Mouse (Mus musculus) small intestine, adult 10 weeks (tissue): ENCODE measurements around the gene Acot4. TPM values are rescaled to one million over a fixed set of nuclear protein-coding genes. Genes with fewer than 3 reads are reported as not detected.

ENCODE experiments used
- polyA plus RNA-seq: library from polyadenylated mRNA; stranded (reverse); fragments of 350-450 nt; fragmentation: Illumina TruSeq; extraction: RNeasy Lipid Tissue Mini Kit (QIAGEN cat#74804); gene quantifications from one replicate; pipeline ENCODE4 v1.2.3, GENCODE M21; 2014; ENCODE audit warnings: low replicate concordance

The Acot4 gene
- 45.4 TPM for polyA plus RNA-seq

DNA sequence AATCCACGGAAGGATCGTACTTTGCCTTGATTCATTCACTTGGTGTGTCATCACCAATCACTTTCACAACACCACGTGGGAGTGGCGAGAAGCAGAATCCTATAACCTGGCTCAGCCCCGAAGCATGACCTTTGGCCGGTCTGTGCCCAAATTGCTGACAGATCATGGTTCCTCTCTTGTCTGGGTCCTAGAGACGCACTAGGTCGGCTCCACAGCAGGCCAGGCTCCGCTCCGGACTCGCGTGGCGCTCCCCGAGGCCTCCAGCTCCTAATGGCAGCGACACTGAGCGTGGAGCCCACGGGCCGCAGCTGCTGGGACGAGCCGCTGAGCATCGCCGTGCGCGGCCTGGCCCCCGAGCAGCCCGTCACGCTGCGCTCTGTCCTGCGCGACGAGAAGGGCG, at the start of gene Acot4:
Acot4 (plus strand) TSS at position 139 of the 400 bp plus-strand sequence.

DNA sequence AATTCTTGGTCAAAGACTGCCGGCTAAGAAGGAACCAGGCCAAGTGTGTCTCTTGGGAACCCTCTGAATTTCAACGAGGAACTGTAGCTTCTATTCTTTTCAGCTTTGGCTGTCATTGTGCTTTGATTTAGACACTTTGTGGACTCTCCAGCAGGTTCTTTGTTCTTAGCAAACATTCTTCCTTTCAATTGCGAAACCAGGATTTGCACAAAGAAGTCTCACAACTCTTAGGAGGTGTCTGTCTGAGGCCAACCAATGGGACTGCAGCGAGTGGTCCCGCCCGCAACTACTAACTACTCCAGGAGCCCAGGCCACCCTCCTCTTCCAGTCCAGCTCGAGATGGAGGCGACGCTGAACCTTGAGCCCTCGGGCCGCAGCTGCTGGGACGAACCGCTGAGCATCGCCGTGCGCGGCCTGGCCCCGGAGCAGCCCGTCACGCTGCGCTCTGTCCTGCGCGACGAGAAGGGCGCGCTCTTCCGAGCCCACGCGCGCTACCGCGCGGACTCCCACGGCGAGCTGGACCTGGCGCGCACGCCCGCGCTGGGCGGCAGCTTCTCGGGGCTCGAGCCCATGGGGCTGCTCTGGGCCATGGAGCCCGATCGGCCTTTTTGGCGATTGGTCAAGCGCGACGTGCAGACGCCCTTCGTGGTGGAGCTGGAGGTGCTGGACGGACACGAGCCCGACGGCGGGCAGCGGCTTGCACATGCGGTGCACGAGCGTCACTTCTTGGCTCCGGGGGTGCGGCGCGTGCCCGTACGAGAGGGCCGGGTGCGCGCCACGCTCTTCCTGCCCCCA, 28.8 kb upstream of the Acot4 start, which contains the start of gene Acot1:
Acot1 (plus strand) TSS at position 320 of the 795 bp plus-strand sequence.

DNA sequence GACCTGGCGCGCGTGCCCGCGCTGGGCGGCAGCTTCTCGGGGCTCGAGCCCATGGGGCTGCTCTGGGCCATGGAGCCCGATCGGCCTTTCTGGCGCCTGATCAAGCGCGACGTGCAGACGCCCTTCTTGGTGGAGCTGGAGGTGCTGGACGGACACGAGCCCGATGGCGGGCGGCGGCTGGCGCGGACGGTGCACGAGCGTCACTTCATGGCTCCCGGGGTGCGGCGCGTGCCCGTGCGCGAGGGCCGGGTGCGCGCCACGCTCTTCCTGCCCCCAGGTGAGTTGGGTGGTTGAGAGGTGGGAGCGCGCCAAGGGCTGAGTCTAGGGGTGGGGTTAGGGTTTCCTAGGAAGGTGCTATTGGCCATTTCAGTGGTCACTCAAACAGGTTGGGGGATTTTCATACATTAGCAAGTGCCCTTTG, 522 bp downstream of the Acot4 start, which contains the start of gene Gm49366:
Gm49366 (plus strand) TSS at position 245 of the 421 bp plus-strand sequence.

DNA sequence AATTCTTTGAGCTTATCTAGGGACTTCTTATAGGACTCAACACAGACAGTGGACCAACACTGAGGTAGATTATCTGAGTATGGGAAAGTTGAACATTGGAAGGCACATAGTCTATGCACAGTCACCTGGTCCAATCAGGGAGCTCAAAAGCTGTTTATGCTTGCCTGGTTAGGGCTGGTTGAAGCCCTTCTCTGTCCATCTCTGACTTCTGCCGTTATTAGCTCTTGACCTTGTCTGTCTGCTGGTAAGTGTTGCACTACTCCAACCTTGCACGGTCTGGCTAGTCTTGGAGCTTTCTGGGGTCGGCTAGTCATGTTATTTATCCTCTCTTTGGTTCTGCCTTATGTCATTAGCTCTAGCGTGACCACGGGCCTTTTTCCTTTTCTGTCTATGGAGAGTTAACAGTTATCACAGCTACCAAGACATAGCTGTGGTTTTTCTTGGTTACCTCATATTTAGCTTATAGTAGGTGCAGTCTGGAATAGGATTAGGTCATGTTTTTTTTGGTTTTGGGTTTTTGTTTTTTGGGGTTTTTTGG, 13.8 kb downstream of the Acot4 start, which contains the start of gene Acot3:
Acot3 (plus strand) TSS at position 208 of the 538 bp plus-strand sequence.

DNA sequence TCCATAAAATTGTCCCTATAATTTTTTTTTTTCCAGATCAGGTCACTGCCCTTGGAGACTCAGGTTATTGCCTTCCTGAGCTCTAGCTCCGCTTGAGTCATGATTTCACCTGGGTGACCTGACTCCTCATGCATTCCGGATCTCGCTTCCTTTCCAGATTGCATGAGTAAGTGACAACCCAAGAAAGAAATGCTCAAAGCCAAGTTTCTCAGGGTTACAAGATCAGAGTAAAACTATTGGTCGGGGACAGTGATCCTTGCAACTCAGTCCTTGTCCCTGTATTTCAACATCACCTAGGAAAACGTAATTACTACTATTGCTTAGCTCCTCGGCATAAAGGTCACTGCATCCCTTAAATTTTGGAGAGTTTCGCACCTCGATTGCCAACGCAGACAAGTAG, 30.8 kb downstream of the Acot4 start, which contains the start of gene Acot5:
Acot5 (plus strand) TSS at position 340 of the 400 bp plus-strand sequence.

Other genes with a start within 250 kb of the Acot4 start
- gene Numb, start 116.4 kb upstream of the Acot4 start, polyA plus RNA-seq = 56.8 TPM
- gene Riox1, start 87.8 kb upstream of the Acot4 start, polyA plus RNA-seq = 1.1 TPM
- not detected for gene Heatr4, start 53.5 kb upstream of the Acot4 start, polyA plus RNA-seq
- gene Acot2, start 50.5 kb upstream of the Acot4 start, polyA plus RNA-seq = 1.2 TPM
- 9.7 TPM for gene Acot1, start 28.9 kb upstream of the Acot4 start, polyA plus RNA-seq
- not detected for gene Gm49366, start 556 bp downstream of the Acot4 start, polyA plus RNA-seq
- gene Acot3, start 13.8 kb downstream of the Acot4 start, polyA plus RNA-seq = 0.45 TPM
- not detected for gene Acot5, start 30.9 kb downstream of the Acot4 start, polyA plus RNA-seq
- gene Acot6, start 62.3 kb downstream of the Acot4 start, polyA plus RNA-seq = 6.0 TPM
- gene Dnal1, start 76.0 kb downstream of the Acot4 start, polyA plus RNA-seq = 6.5 TPM
- not detected for gene Pnma1, start 110.1 kb downstream of the Acot4 start, polyA plus RNA-seq
- gene Elmsan1, start 180.5 kb downstream of the Acot4 start, polyA plus RNA-seq = 9.1 TPM
- gene Ptgr2, start 246.9 kb downstream of the Acot4 start, polyA plus RNA-seq = 119 TPM